Mouse (Mus musculus) G1E (cell line): ENCODE results near the gene Gcnt7.

Source experiments
- CTCF ChIP-seq: IDR thresholded peaks from 2 replicates; pipeline ENCODE4 v1.5.1; 2012; ENCODE audit warnings: low read depth, low read length, inconsistent platforms, mixed read lengths
- GATA1 ChIP-seq: IDR thresholded peaks from 2 replicates; pipeline ENCODE4 v1.6.1; 2012; ENCODE audit warnings: borderline replicate concordance, low read length, inconsistent platforms, mixed read lengths

DNA sequence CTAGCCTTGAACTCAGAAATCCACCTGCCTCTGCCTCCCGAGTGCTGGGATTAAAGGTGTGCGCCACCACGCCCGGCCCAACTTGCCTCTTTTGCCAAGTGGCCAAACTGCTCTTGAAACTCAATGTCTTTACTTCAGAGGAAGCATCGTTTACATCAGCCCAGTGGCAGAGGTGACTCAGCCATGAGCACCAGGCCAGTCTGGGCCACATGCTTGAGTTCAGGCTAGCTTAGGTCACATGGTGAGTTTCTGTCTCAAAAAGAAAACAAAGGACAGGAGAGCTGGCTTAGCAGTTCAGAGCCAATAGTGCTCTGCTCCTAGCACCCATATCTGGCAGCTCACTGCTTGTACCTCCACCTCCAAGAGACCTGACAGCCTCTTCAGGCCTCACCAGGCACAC lies 8.8 kb upstream of the Gcnt7 start:
- TF ChIP-seq CTCF: no peak
- no peak for TF ChIP-seq GATA1
